Mouse (Mus musculus) layer of hippocampus, adult 18-20 months (tissue): ENCODE results near the gene S100a4. TPM values are rescaled to one million over a fixed set of nuclear protein-coding genes. Genes with fewer than 3 reads are reported as not detected.

ENCODE experiments used
- DNase-seq, 2 experiments: peaks; one replicate each; pipeline ENCODE4 v3.0.0; 2022; ENCODE audit warnings: low spot score in 2 of 2
- total RNA-seq, 2 experiments: library from RNA; stranded (reverse); gene quantifications; 2 replicates each; pipeline ENCODE4 v1.2.3; 2021

The S100a4 gene
- total RNA-seq, 2 experiments from 2014 or later, result 2.9 to 5.3 TPM

DNA sequence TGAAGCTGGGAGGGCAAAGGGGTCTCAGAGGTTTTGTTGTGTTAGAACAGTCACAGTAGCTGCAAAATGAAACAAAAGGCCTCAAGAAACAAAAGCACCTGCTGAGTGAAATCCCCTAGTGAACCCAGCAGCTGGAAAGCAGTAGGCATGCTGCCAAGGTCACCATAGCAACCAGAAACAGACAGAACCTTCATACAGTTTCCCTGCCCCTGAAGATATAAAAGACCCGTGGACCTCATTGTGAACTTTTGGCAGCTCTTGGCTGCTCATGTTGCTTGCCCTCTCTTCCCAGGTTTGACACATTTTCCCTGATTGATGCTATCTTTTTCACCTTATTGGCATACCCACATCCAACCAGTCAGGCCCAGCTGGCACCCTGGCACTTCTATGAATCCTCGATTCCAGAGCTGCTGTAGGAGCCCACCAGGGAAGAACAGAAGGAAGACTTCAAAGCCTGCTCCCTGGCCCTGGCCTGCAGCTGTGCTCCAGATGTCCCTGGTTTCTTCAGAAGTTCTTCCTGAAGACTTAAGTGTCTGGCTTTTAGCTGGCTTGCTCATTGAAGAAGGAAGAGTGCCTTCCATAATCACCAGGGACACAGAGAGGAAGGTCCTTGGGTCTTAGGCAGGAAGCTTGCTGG, 20.0 kb downstream of the S100a4 start:
- DNase-seq, result peak in 1 of 2 experiments; percentile 35

DNA sequence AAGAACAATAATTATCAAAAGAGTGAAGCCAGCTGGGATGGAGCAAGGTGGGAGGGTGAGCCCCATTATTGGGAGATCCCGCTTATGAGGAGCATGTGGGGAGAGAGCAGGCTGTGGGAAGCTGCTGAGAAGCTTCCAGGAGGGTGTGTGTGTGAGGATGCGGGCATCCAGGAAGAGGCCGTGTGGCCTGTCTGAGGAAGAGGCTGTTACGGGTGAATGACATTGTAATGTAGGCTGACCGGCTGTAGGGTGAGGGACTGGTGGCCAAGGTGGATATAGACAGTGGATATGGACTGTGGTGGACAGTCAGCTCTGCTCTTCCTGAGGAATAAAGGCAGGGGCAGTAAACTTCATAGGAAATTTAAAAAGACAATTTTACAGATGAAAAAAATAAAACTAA, 21.9 kb downstream of the S100a4 start:
- DNase-seq, result no peak

GRCm38 (mm10) chr3:90626266-90627021, 22.9 kb downstream of the S100a4 start:
- no peak for DNase-seq

GRCm38 (mm10) chr3:90627366-90627765, 23.8 kb downstream of the S100a4 start:
- no peak for DNase-seq

GRCm38 (mm10) chr3:90627807-90628206, 24.2 kb downstream of the S100a4 start:
- DNase-seq, result no peak

- no peak for DNase-seq
Measured at GRCm38 (mm10) chr3:90629298-90629697, 25.7 kb downstream of the S100a4 start.

- DNase-seq, result no peak
Measured at GRCm38 (mm10) chr3:90631984-90632383, 28.4 kb downstream of the S100a4 start.

GRCm38 (mm10) chr3:90638511-90639275, 35.1 kb downstream of the S100a4 start:
- no peak for DNase-seq

DNA sequence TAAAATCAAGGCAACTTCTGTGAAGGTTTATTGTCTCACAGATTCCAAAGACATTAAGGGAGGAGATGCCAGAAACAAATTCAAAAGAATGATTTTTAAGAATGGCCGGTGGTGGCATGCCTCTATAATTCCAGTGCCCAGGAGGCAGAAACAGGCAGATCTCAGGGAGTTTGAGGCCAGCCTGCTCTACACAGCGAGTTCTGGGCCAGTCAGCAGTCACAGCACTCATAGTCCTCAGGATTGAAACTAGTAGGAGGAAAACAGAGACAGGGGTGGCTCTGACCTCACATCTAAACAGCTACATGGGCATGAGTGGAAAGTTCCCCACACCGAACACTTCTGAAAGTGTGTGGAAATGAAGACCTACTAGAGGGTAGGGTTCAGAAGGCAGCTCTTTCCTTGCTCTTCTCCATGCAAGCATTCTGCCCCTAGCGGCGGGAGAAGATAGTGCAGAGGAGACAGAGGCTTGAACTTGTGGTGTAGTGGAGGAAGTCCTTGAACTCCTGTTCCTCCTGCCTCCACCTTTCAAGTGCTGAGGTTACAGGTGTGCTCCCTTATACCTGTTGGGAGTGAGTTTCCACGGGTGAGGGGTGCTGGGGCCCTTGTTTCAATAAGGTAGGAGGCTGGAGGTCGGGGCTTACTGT, 36.1 kb downstream of the S100a4 start:
- no peak for DNase-seq

DNA sequence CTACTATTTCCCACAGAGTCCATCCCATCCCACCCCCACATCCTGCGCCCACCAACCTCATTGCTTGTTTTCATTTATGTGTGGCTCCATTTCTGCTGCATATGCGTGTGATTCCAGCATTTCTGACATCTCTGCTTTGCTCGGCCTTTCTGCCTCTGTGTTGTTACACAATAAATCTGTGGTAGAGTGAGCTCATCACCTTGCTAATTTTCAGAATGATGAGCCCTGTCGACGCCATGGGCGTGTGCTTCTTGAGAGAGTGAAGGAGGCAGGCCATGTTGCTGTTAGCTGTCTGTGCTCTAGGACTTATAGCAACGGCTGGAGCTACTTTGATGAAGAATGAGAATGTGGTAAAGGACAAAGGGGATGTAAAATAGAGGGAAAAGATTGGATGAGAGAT, 37.4 kb downstream of the S100a4 start:
- DNase-seq, result no peak

- DNase-seq, result peak in 1 of 2 experiments; percentile 50
Measured at GRCm38 (mm10) chr3:90644220-90644619, 40.6 kb downstream of the S100a4 start.

DNA sequence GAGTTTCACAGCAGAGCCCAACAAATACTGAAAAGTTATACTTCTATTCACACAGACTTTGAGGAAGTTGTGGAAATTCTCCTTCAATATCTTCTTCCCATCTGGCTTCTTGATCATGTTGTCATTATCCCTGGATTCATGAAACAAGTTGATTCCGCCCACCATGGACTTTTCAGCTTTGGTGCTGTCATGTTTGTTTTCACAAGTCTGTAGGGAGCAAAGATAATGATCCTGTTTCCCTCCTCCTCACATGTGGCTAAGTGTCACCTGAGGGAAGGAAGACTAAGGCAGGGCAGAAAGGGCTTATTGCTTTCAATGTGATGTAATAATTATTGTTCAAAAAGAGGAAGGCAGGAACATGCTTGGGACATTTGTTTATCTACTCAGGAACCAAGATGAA, 43.7 kb downstream of the S100a4 start:
- DNase-seq, result no peak

- DNase-seq, result peak in 1 of 2 experiments; percentile 36
Measured at GRCm38 (mm10) chr3:90648981-90649380, 45.4 kb downstream of the S100a4 start.

DNA sequence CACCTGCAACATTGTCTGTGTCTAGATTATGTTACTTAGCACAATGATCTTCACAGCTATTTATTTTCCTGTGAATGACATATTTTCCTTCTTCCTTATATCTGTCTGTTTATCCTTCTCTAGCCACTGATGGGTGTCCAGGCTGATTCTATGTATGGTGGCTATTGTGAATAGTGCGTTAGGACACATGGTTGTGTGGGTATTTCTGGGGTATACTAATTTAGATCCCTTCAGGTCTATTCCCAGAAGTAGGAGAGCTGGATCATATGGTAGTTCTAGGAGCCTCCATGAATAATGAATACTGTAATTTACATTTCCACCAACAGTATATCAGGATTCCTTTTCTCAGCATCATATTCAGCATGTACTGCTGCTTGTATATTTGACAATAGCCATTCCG, 46.3 kb downstream of the S100a4 start:
- DNase-seq, result no peak

GRCm38 (mm10) chr3:90652878-90653508, 49.4 kb downstream of the S100a4 start:
- DNase-seq, result peak; percentile 56 to 91

- DNase-seq, result no peak
Measured at GRCm38 (mm10) chr3:90653717-90654116, 50.1 kb downstream of the S100a4 start, which contains the start of gene S100a7a. S100a7a (plus strand) TSS chr3:90654017.

Other genes starting within 250 kb of the S100a4 start
- 10 to 100 TPM; 12.3 to 12.7 TPM for gene Slc27a3, start 213.8 kb upstream of the S100a4 start, total RNA-seq
- 10 to 100 TPM; 65.1 to 68.4 TPM for gene Ints3, start 170.1 kb upstream of the S100a4 start, total RNA-seq
- gene Npr1, start 137.9 kb upstream of the S100a4 start, total RNA-seq, result 1 to 10 TPM; 5.7 to 5.9 TPM
- gene Ilf2, start 127.6 kb upstream of the S100a4 start, total RNA-seq, result 10 to 100 TPM; 83.1 to 84.0 TPM
- gene Snapin, start 112.7 kb upstream of the S100a4 start, total RNA-seq, result 10 to 100 TPM; 58.7 to 59.6 TPM
- 100 to 1,000 TPM; 148 TPM for gene Chtop, start 94.3 kb upstream of the S100a4 start, total RNA-seq
- 100 to 1,000 TPM in 1 of 2 experiments, 10 to 100 TPM in 1; 91.3 to 102 TPM for gene S100a1, start 89.4 kb upstream of the S100a4 start, total RNA-seq
- 10 to 100 TPM; 19.4 to 21.3 TPM for gene S100a13, start 89.3 kb upstream of the S100a4 start, total RNA-seq
- gene S100a14, start 76.9 kb upstream of the S100a4 start, total RNA-seq, result 1 to 10 TPM in 1 of 2 experiments, under 1 TPM in 1; 0.62 to 1.5 TPM
- 10 to 100 TPM; 91.1 to 93.7 TPM for gene S100a16, start 66.5 kb upstream of the S100a4 start, total RNA-seq
- gene S100a3, start 43.2 kb upstream of the S100a4 start, total RNA-seq, result under 1 TPM in 1 of 2 experiments, not detected in 1; 0.41 TPM
- not detected for gene S100a2, start 13.5 kb upstream of the S100a4 start, total RNA-seq
- 1 to 10 TPM in 1 of 2 experiments, not detected in 1; 1.4 TPM for gene Gm42674, start 1.9 kb upstream of the S100a4 start, total RNA-seq
- 1 to 10 TPM in 1 of 2 experiments, not detected in 1; 1.5 TPM for gene S100a5, start 4.8 kb downstream of the S100a4 start, total RNA-seq
- gene S100a6, start 9.1 kb downstream of the S100a4 start, total RNA-seq, result 10 to 100 TPM; 23.5 to 24.6 TPM
- gene S100a7a, start 50.2 kb downstream of the S100a4 start, total RNA-seq, result under 1 TPM in 1 of 2 experiments, not detected in 1; 0.25 TPM
- not detected for gene S100a8, start 65.2 kb downstream of the S100a4 start, total RNA-seq
- gene S100a9, start 92.0 kb downstream of the S100a4 start, total RNA-seq, result not detected
- not detected for gene Pglyrp4, start 123.1 kb downstream of the S100a4 start, total RNA-seq
- not detected for gene Gm5849, start 174.1 kb downstream of the S100a4 start, total RNA-seq